Mouse (Mus musculus) myocyte (in vitro differentiated cells): ENCODE data around the gene Six5.

ENCODE experiments used
- E2F4 ChIP-seq: IDR thresholded peaks from one replicate; pipeline ENCODE4 v1.6.1; 2011; ENCODE audit warnings: mild to moderate bottlenecking, control low read depth, moderate library complexity; ENCODE audit not compliant: insufficient read depth
- MYOD1 ChIP-seq, 3 experiments: IDR thresholded peaks; one replicate each; pipeline ENCODE4 v1.6.1; 2011; ENCODE audit warnings: control low read depth in 2 of 3, low read depth in 2 of 3, mild to moderate bottlenecking in 2 of 3, moderate library complexity in 1 of 3; ENCODE audit not compliant: insufficient read length in 2 of 3, control insufficient read depth in 1 of 3
- MYOG ChIP-seq, 3 experiments: IDR thresholded peaks; one replicate each; pipeline ENCODE4 v1.6.1; 2011; ENCODE audit warnings: control low read depth in 2 of 3, low read depth in 2 of 3, mild to moderate bottlenecking in 2 of 3; ENCODE audit not compliant: insufficient read length in 2 of 3, control insufficient read depth in 1 of 3, insufficient read depth in 1 of 3
- POLR2A ChIP-seq: IDR thresholded peaks from one replicate; pipeline ENCODE4 v1.6.1; 2011; ENCODE audit warnings: low read depth, mild to moderate bottlenecking, control low read depth, moderate library complexity; ENCODE audit not compliant: insufficient read length
- TCF12 ChIP-seq: IDR thresholded peaks from one replicate; pipeline ENCODE4 v1.6.1; 2011; ENCODE audit warnings: mild to moderate bottlenecking, control low read depth; ENCODE audit not compliant: poor library complexity, insufficient read depth, severe bottlenecking
- USF1 ChIP-seq: IDR thresholded peaks from one replicate; pipeline ENCODE4 v1.6.1; 2011; ENCODE audit warnings: low read depth, mild to moderate bottlenecking, control low read depth, moderate library complexity

DNA sequence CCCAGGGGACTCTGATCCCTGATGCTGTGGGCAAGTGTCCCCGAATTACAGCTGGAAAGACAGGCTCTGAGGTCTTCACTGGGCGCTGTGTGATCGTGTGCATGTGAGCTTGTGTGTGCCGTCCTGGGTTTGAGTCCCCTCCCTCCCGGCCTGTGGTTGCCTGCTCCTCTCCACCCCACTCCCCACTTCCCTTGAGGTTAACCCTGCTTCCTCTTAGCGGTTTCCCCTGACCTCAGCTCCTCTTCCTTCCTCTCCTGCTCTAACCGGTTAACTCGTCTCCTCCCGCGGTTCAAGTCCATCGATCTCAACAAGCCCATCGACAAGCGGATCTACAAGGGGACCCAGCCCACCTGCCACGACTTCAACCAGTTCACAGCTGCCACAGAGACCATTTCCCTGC is 16.6 kb upstream of the Six5 start:
- TF ChIP-seq POLR2A, result no peak
- no peak for TF ChIP-seq E2F4
- TF ChIP-seq MYOD1 (IDR thresholded peaks at IDR 0.05; ENCODE audit: control insufficient read depth in 1 of 3, insufficient read length in 2 of 3, low read depth in 2 of 3), result no peak
- TF ChIP-seq TCF12, result no peak
- TF ChIP-seq MYOG (IDR thresholded peaks at IDR 0.05; ENCODE audit: control insufficient read depth in 1 of 3, insufficient read depth in 1 of 3, insufficient read length in 2 of 3, low read depth in 2 of 3), result no peak
- TF ChIP-seq USF1, result no peak
